Mouse (Mus musculus) bone marrow macrophage, adult 2 months (primary cell): ENCODE data around the gene Hoxd11.

Experiments used
- CTCF ChIP-seq: IDR thresholded peaks from 2 replicates; pipeline ENCODE4 v1.5.1; 2012; ENCODE audit warnings: low read depth, mild to moderate bottlenecking, low read length, moderate library complexity
- POLR2A ChIP-seq: IDR thresholded peaks from 2 replicates; pipeline ENCODE4 v1.6.1; 2012; ENCODE audit warnings: mild to moderate bottlenecking, low read depth, low read length, borderline replicate concordance

DNA sequence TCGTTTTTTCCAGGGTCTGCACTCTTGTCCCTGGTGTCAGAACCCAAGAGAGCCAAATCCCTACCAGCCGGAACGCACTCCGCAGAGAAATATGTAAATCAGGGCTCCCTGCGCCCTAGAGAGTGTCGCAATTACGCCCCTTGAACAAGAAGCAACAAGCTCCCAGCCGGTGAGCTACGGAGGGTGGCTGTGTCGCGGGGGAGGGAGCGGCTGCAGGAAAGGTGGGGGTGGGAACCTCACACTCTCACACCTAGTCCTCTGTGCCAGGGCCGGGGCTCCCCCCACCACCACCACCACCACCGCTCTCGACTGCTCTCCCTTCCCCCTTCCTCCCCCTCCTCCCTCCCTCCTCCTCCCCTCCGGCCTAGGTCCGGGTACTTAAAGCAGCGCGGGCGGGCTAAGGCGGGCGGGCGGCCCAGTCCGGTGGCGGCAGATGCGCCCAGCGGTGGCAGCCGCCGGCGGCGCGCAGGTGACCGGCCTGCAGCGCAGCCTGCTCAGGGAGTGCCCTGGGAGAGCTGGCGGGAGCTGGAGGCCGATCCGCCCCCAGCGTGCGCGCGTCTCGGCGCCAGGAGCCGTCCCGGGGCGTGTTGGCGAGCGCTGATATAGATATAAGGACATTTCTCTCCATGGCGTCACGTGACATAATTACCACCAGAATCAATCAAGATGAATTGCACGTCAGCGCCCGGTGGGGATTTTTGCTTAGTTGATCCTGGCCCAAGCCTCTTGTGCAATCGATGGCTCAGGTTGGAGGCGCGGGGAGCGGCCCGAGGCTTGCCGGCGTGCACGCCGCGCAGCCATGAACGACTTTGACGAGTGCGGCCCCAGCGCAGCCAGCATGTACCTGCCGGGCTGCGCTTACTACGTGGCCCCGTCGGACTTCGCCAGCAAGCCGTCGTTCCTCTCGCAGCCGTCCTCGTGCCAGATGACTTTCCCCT lies 2.5 kb downstream of the Hoxd11 start:
- no peak for TF ChIP-seq POLR2A
- no peak for TF ChIP-seq CTCF
